Mouse (Mus musculus) midbrain, embryonic 12.5 days (tissue): ENCODE results near the gene Cfl2. TPM values are rescaled to one million over a fixed set of nuclear protein-coding genes. Genes with fewer than 3 reads are reported as not detected.

Experiments used
- ATAC-seq: fragments of 200-750 bp; cut with Nextera tagmentation; 2 replicates; pipeline ENCODE4 v1.8.0; 2017; ENCODE audit warnings: low read depth, moderate TSS enrichment, moderate library complexity; ENCODE audit not compliant: low FRiP score
- H3K27ac ChIP-seq: fragments of 300-500 bp; sonication (generic); replicated peaks from 2 replicates; pipeline ENCODE4 v1.5.1; 2016; ENCODE audit warnings: mild to moderate bottlenecking
- H3K27me3 ChIP-seq: fragments of 300-500 bp; sonication (generic); 2 replicates; pipeline ENCODE4 v1.6.1; 2016; ENCODE audit warnings: mild to moderate bottlenecking
- H3K36me3 ChIP-seq: fragments of 300-500 bp; sonication (generic); 2 replicates; pipeline ENCODE4 v1.6.1; 2016
- H3K4me1 ChIP-seq: fragments of 300-500 bp; sonication (generic); 2 replicates; pipeline ENCODE4 v1.6.1; 2016
- H3K4me2 ChIP-seq: fragments of 300-500 bp; sonication (generic); replicated peaks from 2 replicates; pipeline ENCODE4 v1.6.1; 2016; ENCODE audit warnings: mild to moderate bottlenecking, moderate library complexity
- H3K4me3 ChIP-seq: fragments of 300-500 bp; sonication (generic); 2 replicates; pipeline ENCODE4 v1.5.1; 2016; ENCODE audit warnings: mild to moderate bottlenecking
- H3K9ac ChIP-seq: fragments of 300-500 bp; sonication (generic); replicated peaks from 2 replicates; pipeline ENCODE4 v1.6.1; 2016; ENCODE audit warnings: mild to moderate bottlenecking, moderate library complexity
- H3K9me3 ChIP-seq: fragments of 300-500 bp; sonication (generic); 2 replicates; pipeline ENCODE4 v1.6.1; 2016; ENCODE audit warnings: mild to moderate bottlenecking
- WGBS: fragments of 180-500 bp; shearing (Covaris S2); methylation state at CpG from one replicate; pipeline ENCODE4 v1.1.7; 2016; 5-methylcytosine and 5-hydroxymethylcytosine counted together
- polyA plus RNA-seq: library from polyadenylated mRNA; unstranded; fragments of >200 nt; fragmentation: Nextera tagmentation; extraction: Ambion mirVana; gene quantifications from 2 replicates; pipeline ENCODE4 v1.2.1, GENCODE M21; 2016

The Cfl2 gene
- polyA plus RNA-seq, 1 experiment from 2014 or later = 232 TPM

DNA sequence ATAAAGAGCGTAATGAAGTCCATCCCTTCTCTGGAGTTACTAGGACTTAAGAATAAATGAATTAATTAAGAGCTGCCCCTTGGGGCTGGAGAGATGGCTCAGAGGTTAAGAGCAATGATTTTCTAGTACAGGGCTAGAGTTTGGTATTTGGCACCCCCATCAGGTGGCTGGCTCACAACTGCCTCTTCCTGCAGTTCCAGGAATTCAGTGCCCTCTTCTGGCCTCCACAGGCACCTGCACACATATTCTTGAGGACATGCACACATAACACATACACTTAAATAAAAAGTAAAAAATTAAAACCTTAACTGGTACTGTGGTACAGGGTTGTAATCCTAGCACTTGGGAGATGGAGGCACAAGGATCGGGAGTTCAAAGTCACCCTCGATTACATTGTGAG lies 37.5 kb downstream of the Cfl2 start:
- no peak overlapping the region for H3K27ac ChIP-seq
- H3K36me3 ChIP-seq = no peaks in the 10 kb centered on the region
- no peak for ATAC-seq
- H3K9me3 ChIP-seq = no peaks in the 10 kb centered on the region
- no peaks in the 10 kb centered on the region for H3K4me1 ChIP-seq
- H3K4me2 ChIP-seq = no peak overlapping the region
- WGBS = 94% methylated on average over 3 of the region's 3 CpGs
- no peak overlapping the region for H3K9ac ChIP-seq
- no peaks in the 10 kb centered on the region for H3K27me3 ChIP-seq
- H3K4me3 ChIP-seq = no peak overlapping the region

DNA sequence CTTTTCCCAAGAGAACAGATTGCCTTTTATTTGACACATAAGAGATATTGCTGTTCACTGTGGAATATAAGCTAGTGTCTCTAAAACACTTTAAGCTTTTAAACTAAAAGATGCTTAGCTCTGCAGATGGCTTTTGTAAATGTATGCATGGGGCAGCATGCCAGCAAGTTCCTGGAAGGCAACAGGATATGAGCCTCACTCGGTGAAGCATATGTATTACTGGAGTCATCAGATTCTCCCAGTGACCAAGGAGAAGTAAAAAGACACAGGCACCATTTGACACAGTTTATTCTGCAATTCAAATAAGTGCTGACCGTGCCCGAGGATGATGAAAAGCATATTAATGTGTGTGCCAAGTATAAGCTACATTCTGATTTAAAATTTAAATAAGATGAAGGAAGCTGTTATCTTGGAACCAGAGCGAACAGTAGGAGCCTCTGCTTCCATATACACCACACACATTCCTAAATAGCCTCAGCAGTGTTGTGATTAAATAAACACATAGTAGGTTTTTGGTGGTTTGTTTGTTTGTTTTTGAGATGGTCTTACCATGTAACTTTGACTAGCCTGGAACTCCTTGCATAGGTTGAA lies 39.7 kb downstream of the Cfl2 start:
- WGBS = 52% methylated on average over 4 of the region's 4 CpGs
- ATAC-seq = no peak

DNA sequence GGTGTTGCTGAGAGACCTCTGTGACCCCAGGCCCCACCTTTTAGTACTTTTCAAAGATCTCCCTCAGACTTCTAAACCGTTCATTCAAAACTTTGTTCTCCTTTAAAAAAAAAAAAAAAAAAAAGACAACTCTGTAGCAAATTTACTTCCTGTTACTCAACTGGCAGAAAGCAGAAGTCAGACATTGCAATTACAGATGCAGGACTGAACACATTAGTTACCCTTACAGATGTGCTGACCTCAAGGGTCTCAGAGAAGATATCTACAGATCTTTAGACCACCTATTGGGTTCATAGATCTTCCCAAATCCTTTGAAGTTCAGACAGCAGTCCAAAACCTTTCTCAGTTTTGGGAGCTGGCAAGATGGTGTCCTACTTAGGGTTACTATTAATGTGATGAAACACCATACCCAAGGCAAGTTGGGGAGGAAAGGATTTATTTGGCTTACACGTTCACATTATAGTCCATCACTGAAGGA lies 42.0 kb downstream of the Cfl2 start:
- Histone ChIP-seq H3K4me3 (no peak overlapping the region), H3K4me1 (no peaks in the 10 kb centered on the region), H3K9me3 (no peaks in the 10 kb centered on the region), H3K9ac (no peak overlapping the region), H3K27me3 (no peaks in the 10 kb centered on the region), H3K36me3 (no peaks in the 10 kb centered on the region), H3K27ac (no peak overlapping the region), H3K4me2 (no peak overlapping the region)
- ATAC-seq = no peak
- 46% methylated on average over 2 of the region's 2 CpGs for WGBS

More for the DNA sequence above, 39.7 kb downstream of the Cfl2 start:
- no peaks in the 10 kb centered on the region for H3K27me3 ChIP-seq
- no peak overlapping the region for H3K4me3 ChIP-seq
- H3K36me3 ChIP-seq = no peaks in the 10 kb centered on the region
- H3K9me3 ChIP-seq = no peaks in the 10 kb centered on the region
- no peak overlapping the region for H3K4me2 ChIP-seq
- H3K4me1 ChIP-seq = no peaks in the 10 kb centered on the region
- no peak overlapping the region for H3K27ac ChIP-seq
- H3K9ac ChIP-seq = no peak overlapping the region

DNA sequence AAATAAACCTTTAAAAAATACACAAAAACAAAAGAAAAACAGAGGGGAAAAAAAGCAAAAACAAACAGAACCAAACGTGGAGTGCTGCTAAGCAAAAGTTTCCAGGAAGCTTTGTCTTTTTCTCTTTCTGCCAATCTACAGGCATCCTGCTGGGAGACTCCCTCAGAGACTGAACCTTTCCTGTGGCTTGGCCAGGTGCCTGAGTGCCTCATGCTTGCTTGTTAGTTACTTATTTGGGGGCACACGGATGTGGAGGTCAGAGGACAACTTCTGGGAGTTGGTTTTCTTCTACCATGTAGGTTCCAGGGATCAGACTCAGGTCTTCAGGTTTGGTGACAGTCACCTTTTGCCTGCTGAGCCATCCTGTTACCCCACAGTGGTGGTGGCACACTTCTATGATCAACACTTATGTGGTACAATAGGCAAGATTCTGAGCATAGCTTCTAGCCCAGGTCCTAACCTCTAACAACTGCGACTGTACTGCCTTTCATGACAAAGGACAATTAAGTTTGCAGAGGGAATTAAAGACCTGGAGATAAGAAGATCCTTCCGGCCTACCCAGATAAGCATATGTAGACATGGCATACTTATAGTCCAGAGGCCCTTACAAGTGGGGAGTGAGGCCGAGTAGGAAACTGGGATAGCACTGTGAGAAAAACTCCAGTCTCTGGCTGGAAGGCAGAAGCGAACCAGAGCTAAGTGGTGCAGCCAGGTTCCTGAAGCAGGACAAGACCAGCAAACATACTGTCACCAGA lies 43.3 kb downstream of the Cfl2 start:
- Histone ChIP-seq H3K9me3 (no peaks in the 10 kb centered on the region), H3K27ac (no peak overlapping the region), H3K4me3 (no peak overlapping the region), H3K9ac (no peak overlapping the region), H3K4me2 (no peak overlapping the region), H3K4me1 (no peaks in the 10 kb centered on the region), H3K27me3 (no peaks in the 10 kb centered on the region), H3K36me3 (no peaks in the 10 kb centered on the region)
- no peak for ATAC-seq
- whole genome bisulfite sequencing = 73% methylated on average over 6 of the region's 6 CpGs

DNA sequence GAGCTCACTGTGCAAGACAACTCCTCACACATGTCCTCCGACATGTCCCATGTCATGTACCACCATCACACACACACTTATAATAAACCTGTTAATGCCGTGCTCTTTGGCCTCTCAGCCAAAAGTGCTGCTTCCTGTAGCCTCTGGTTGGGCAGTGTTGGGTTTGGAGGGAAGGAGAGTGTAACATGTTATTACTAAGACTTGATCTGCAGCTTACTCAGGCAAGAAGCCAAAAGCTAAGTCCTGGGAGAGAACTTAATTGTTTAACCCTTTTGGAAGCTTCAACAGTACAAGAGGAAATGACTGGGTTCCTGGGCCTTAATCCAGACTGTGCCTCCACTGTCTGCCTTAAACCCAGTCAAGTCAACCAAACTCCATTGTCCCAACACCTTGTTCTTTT lies 52.5 kb downstream of the Cfl2 start:
- Histone ChIP-seq H3K36me3 (no peaks in the 10 kb centered on the region), H3K4me1 (no peaks in the 10 kb centered on the region), H3K27me3 (no peaks in the 10 kb centered on the region), H3K4me2 (no peak overlapping the region), H3K4me3 (no peak overlapping the region), H3K9me3 (no peaks in the 10 kb centered on the region), H3K27ac (no peak overlapping the region), H3K9ac (no peak overlapping the region)
- WGBS = 93% methylated on average over 2 of the region's 2 CpGs
- no peak for ATAC-seq

Other genes starting within 250 kb of the Cfl2 start
- 165 and 176 TPM in 2 replicates for gene Sptssa, start 206.3 kb downstream of the Cfl2 start, polyA plus RNA-seq
- 71.5 and 78.5 TPM in 2 replicates for gene Eapp, start 167.0 kb downstream of the Cfl2 start, polyA plus RNA-seq
- gene Snx6, start 67.2 kb downstream of the Cfl2 start, polyA plus RNA-seq = 201 and 203 TPM in 2 replicates
- gene Gm20403, start 123.7 kb upstream of the Cfl2 start, polyA plus RNA-seq = 1.0 TPM in 1 of 2 replicates, not detected in the other
- gene Baz1a, start 151.5 kb upstream of the Cfl2 start, polyA plus RNA-seq = 35.4 and 40.3 TPM in 2 replicates
- gene 2700097O09Rik, start 217.2 kb upstream of the Cfl2 start, polyA plus RNA-seq = 36.3 and 38.7 TPM in 2 replicates
- 152 and 155 TPM in 2 replicates for gene Srp54a, start 217.4 kb upstream of the Cfl2 start, polyA plus RNA-seq